Mouse (Mus musculus) gastrocnemius, adult 2 months (tissue): ENCODE measurements around the gene Ankrd40. TPM values are rescaled to one million over a fixed set of nuclear protein-coding genes. Genes with fewer than 3 reads are reported as not detected.

Experiments used
- DNase-seq: peaks from one replicate; pipeline ENCODE4 v3.0.0; 2022
- H3K27ac ChIP-seq: fragments of 200-600 bp; 2 replicates; pipeline ENCODE4 v1.8.1; 2022; ENCODE audit warnings: mild to moderate bottlenecking
- H3K4me3 ChIP-seq: fragments of 200-600 bp; 2 replicates; pipeline ENCODE4 v1.8.1; 2022; ENCODE audit warnings: mild to moderate bottlenecking, moderate library complexity
- CTCF ChIP-seq: fragments of 200-600 bp; IDR thresholded peaks from 2 replicates; pipeline ENCODE4 v1.8.1; 2022; ENCODE audit warnings: antibody characterized with exemption, mild to moderate bottlenecking, moderate library complexity
- intact Hi-C: fragments of 180-260 bp; cut with DNase I; formaldehyde crosslinking; loops from one replicate; pipeline ENCODE4 v1.15.1; 2025
- long read RNA-seq, 2 experiments: library from polyadenylated mRNA; stranded (forward); transcript quantifications; one replicate each; pipeline ENCODE4 v2.0.0; 2021
- total RNA-seq, 2 experiments: library from RNA; stranded (reverse); gene quantifications; 2 replicates each; pipeline ENCODE4 v1.2.3; 2021

Ankrd40 gene
- 100 to 1,000 TPM; 203 to 264 TPM for total RNA-seq
- long read RNA-seq, experiment 1, transcript Ankrd40-203 (5 exons, 3,487 nt): major isoform, 396 of 429 reads
- long read RNA-seq, experiment 1, transcript Ankrd40-202 (5 exons, 1,477 nt): minor isoform, 5 of 429 reads
- long read RNA-seq, experiment 1, partial matches to known transcripts: 14 of 429 reads
- long read RNA-seq, experiment 1, other reads (novel, unspliced or antisense): 13 of 429 reads
- long read RNA-seq, experiment 2, transcript Ankrd40-203 (5 exons, 3,487 nt): major isoform, 374 of 402 reads
- long read RNA-seq, experiment 2, partial matches to known transcripts: 8 of 402 reads
- long read RNA-seq, experiment 2, other reads (novel, unspliced or antisense): 16 of 402 reads

DNA sequence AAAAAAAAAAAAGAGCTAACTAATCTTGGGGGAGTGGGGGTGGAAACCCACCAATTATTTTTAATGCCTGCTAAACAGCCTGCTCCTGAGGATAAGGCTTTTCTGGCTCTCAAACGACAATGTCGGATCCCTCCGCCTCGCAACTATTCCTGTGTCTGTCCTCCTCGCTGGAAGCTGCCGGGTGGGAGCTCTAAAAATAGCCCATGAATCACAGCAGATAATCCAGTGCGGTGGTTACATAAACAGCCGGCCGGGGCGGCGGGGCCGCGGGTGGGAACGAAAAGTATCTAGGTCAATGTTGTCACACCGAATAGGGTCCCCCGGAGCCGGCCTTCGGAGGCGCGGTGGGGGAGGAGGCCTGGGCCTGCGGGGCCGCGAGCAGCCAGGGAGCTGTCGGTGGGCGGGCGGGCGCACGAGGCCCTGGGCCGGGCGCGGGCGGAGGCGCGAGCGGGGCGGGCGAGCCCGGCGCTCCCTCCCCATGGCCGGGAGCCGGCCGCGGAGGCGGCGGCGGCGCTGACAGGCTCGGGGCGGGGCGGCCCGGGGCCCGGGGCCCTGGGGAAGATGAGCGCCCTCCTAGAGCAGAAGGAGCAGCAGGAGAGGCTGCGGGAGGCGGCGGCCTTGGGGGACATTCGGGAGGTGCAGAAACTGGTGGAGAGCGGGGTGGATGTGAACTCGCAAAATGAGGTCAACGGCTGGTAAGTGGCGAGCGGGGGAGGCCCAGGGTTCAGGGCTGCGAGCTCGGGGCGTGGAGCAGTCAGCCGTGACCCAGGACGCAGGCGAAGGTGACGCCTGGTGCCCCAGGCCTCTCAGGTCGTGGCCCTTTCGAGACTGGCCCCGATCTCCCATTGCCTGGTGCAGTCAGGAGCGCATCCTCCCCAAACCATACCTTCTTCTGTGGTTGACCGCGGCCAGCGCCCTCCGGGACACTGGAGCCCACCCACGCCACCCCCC, at the start of gene Ankrd40:
Gene Ankrd40 (plus strand): TSS at position 309 of the 951 bp plus-strand sequence.
- H3K27ac ChIP-seq: peak within 1 kb of the TSS; percentile 94
- intact Hi-C loops: no loop called here
- peak; percentile 96 for DNase-seq
- no peak; the same call in 1 of the 2 replicates for TF ChIP-seq CTCF
- H3K4me3 ChIP-seq: peak within 1 kb of the TSS; percentile 92

DNA sequence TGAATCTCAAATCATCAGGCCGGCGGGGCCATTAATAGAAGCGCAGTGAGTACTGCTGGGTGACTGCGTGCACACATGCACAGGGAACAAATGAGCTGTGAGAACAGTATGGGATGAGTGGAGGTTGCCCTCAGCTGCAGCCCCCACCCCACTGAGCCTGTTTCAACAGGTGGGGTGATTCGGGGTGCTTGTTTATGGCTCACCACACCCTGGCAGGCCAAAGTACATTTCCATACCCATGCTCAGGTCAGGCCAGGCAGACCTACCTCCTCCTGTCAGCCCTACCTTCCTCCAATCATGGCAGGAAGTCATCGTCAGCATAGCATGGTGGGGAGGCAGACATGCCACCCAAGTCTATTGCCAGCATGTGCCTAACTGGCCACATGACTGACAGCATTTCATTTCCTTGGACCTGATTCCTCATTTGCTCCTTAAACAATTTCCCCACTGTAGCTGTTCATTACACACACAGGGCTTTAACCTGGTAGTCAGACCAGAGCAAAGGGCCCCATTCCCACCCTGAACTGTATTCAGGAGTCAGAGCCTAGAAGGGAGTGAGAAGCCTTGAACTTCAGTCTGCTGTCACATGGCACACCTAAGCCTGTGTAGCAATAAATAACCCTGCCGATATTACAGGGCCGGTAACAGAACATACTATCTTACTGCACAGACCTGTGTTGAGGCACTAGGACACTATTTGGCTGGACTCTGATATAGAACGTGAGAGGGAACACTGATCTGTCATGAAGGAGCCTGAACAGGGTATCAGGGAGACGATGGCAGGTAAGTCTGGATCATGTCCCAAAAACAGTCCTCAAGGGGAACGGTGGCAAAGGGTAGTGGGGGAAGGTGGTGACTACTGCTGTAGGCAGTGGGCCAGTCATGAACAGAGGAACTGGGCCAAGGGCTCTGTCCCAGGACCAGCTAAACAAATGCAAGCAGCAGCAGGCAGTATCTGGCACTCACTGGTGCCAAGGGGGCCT, 46.3 kb upstream of the Ankrd40 start, which contains the start of gene Gm21885:
Gene Gm21885 (plus strand): TSS at position 675 of the 983 bp plus-strand sequence.
- TF ChIP-seq CTCF: no peak
- DNase-seq: peak; percentile 44
- intact Hi-C loops: no loop called here
- Histone ChIP-seq H3K4me3 (no peak within 1 kb of the TSS), H3K27ac (no peak within 1 kb of the TSS)

GRCm38 (mm10) chr11:94282291-94282690, 45.5 kb upstream of the Ankrd40 start:
- no peak for DNase-seq
- no peak for TF ChIP-seq CTCF
- intact Hi-C loops: no loop called here
- Histone ChIP-seq H3K27ac (no peak overlapping the region), H3K4me3 (no peak overlapping the region)

GRCm38 (mm10) chr11:94283536-94284099, 44.2 kb upstream of the Ankrd40 start:
- H3K4me3 ChIP-seq: no peak overlapping the region
- no peak for TF ChIP-seq CTCF
- DNase-seq: no peak
- no peak overlapping the region for H3K27ac ChIP-seq
- intact Hi-C loops: no loop called here

DNA sequence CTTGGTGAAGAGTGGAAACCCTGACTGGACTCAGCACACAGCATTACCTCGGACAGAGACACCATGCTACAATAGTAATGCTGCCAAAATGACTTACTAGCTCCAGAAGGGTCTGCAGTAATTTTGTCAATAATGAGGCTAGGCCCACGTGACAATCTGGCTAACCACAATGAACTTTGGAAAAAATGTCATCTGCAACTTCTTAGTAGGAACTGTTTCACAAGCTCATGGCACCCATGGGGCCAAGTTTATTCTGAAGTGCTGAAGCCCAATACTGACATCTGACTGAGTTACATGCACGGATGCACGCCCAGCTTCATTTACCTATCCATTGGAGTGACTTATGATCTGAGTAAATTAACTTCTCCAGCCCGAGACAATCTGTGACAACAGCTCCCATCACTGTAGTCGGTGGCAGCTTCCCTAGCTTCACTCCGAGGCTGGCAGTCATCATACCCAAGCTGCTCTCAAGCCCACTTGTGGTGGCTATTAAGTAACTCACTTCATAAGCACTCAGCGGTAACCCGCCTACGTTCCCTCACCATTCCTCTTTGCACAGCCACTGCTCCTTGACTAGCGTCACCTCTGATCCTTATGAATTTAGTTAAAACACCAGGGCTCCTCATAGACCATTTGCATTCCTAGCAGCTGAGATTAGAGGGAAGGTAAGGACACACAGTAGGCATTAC, 41.8 kb upstream of the Ankrd40 start:
- no peak for TF ChIP-seq CTCF
- 0 out of 2 replicates have a peak overlapping the region, but pooled peaks have one; percentile 36 for H3K27ac ChIP-seq
- intact Hi-C loops: no loop called here
- DNase-seq: no peak
- H3K4me3 ChIP-seq: no peak overlapping the region

DNA sequence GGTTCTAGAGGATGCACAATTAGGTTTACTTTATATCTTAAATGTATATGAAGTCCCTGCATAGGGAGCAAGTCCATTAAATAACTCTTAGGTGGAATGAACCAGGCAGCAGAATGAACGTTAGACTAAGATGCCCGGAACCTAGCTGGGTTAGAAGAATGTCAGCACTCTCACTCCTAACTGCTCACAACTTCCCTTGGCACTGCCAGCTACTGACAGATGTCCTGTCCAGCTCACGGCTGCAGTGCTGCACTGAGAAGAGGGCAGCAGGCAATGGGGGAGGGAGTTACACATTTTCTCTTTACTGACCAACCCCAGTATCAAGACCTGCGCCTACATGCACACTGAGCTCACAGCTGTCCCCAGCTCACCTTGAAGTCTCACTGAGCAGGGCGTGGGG, 40.7 kb upstream of the Ankrd40 start:
- DNase-seq: no peak
- TF ChIP-seq CTCF: no peak
- H3K4me3 ChIP-seq: no peak overlapping the region
- intact Hi-C loops: no loop called here
- H3K27ac ChIP-seq: no peak overlapping the region

DNA sequence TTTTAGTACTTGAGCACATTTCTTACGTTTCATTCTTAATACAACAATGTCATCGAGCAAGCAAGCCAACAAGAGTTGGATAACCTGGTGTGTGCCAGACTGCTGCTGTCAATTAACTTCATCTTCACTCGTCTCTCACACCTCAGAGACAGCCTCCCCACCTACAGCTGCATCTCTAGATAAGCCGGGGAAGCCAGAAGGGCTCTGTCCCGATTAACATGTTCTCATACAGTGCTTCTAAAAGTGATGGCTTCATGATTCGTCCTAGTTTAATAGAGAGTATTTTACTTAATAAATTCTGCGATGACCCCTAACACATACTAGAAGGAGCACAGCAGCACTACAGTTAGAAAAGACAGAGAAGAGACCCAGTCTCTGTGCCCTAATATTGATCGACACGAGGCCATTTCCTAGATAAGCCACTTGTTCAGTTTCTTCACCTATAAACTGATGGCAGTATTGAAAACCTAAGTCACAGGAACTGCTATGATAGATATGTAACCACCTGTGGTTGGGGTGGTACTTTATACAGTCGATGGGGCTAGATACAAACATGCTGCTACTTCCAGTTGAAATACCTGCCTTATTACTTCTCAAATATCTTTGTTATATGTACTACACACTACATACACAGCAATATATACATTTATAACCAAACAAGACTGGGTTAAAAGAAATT, 37.6 kb upstream of the Ankrd40 start:
- DNase-seq: no peak
- Histone ChIP-seq H3K4me3 (no peak overlapping the region), H3K27ac (no peak overlapping the region)
- TF ChIP-seq CTCF: no peak
- intact Hi-C loops: no loop called here

- H3K27ac ChIP-seq: no peak overlapping the region
- intact Hi-C loops: no loop called here
- TF ChIP-seq CTCF: no peak
- H3K4me3 ChIP-seq: no peak overlapping the region
- no peak for DNase-seq
Observed at GRCm38 (mm10) chr11:94294996-94295845, 32.6 kb upstream of the Ankrd40 start.

DNA sequence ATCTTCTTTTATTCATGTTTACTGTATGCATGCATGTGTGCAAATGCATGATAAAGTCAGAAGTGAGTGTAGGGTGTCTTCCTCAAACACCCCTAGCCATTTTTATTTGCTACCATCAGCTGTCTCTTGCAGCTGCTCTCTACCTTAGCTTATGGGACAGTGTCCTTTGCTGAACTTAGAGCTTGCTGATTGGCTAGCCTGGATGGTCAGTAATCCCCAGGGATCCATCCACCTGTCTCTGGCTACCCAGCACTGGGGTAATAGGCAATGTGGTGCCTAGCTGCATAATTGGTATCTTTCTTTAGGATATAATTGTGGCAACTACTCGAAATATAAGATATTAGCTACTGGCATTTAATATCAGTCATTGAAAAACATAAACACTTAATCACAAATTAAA, 15.1 kb upstream of the Ankrd40 start:
- H3K4me3 ChIP-seq: no peak overlapping the region
- intact Hi-C loops: no loop called here
- peak; percentile 32 for DNase-seq
- TF ChIP-seq CTCF: no peak
- peak overlapping the region; percentile 32 for H3K27ac ChIP-seq
